Mouse (Mus musculus) mature B cell (primary cell): Measurements from ENCODE around the gene Raly.
"Not testable (repeated sequence)": the region's sequence is repeated elsewhere in the genome, so short reads cannot be mapped to it uniquely, and the experiment has no call there.

Experiments
- in situ Hi-C: fragments of 300-500 bp; cut with MboI; formaldehyde crosslinking; loops from 2 replicates; pipeline ENCODE4 v1.14.3; 2019

The Raly gene

DNA sequence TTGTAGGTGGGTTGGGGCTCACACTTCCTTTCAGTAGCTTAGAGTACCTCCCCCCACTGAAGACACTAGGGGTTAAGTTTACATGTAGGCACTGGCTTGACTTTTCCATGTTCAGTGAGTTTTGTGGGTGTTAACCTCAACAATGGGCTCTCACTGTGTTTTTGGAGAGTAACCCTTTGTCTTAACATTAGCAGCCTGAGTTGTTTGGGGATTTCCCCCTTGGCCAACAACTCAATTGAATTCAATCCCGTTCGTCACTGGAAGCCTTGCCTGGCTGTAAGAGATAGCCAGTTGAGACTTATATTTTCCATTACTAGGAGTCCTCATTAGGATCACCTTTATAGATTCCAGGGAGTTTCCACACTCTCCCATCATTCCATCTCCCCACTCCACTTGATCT is 45.6 kb downstream of the Raly start:
- in situ Hi-C loops: no loop called here

DNA sequence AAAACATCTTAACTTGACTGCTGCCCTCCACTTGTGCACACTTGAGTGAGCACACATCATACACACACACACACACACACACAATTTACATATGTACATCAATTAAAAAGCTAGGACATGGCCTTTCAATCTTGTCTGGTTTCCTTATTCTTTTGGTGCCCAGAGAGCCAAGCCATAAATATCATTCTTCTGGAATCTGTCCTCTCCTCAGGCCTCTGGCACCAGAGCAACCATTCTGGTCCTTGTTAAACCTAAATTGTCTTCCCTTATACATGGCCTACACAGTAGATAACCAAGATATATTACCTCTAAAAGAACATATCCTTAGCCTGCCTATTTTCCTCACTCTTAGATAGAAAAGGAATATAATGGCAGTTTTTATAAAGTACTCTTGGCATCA is 57.2 kb downstream of the Raly start:
- in situ Hi-C loops: no loop called here

DNA sequence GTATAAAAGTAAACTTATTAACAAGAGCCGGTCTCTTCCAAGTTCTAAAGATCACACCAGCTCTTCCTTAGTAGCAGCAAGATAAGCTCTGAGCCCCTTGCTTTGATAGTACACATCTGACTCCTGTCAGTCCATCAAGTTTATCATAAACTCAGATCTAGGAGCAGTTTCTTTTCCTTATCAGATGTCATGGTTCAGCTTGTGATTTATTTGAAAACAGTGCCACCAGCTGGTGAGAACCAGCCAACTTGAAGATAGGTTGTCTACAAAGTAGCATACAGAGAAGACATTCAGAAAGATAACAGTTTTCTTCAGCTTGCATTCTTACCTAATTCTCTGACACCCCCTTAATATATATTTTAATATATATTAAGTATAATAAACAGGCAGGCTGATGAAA is 64.5 kb downstream of the Raly start:
- in situ Hi-C loops: loop anchor here (10.0 kb wide), 1 partner anchor 151 kb away; no protein-coding TSS in a partner anchor

DNA sequence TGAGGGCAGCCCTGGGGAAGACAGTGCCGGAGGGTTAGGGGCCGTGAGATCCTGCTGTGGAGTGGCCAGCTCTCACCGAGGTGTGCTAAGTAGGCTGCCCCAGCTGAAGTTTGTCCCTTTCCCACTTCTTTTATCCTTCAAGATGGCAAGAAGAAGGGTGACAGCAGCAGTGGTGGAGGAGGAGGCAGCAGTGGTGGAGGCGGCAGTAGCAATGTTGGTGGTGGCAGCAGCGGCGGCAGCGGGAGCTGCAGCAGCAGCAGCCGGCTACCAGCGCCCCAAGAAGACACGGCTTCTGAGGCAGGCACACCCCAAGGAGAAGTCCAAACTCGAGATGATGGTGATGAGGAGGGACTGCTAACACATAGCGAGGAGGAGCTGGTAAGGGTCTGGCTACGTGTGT is 72.8 kb downstream of the Raly start:
- in situ Hi-C loops: no loop called here

DNA sequence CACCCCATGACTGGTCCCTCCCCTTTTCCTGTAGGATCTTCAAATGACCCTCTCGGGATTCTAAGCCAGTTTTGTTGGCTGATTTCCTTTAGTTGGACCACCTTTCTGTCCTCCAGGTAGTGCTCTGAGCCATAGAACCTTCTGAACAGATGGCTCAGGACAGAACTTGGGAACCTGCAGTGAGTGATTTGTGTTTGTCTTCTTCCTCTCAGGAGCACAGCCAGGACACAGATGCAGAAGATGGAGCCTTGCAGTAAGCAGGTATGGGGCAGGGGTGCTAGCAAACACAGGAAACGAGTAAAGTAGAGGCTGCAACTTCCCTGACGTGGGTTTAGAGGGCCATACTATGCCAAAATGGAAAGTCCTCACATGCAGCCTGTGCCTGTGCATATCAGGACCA is 74.8 kb downstream of the Raly start:
- in situ Hi-C loops: no loop called here

DNA sequence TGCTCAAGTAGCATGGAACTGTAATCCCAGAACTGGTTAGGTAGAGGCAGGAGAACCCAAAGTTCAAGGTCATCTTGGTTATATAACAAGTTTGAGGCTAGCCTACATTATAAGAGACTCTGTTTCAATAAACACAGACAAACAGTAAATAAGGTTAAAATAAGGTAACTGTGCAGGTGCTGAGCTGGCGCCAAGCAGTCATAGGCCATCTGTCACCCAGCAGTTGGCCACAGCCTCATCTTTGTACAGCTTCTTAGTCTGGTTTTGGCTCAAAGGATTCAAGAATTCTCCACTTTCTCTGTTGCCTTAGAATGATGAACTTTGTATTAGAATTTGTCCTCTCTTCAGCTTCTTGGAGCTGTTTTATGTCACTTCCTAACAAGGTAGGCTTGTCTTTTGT is 77.2 kb downstream of the Raly start:
- in situ Hi-C loops: no loop called here

DNA sequence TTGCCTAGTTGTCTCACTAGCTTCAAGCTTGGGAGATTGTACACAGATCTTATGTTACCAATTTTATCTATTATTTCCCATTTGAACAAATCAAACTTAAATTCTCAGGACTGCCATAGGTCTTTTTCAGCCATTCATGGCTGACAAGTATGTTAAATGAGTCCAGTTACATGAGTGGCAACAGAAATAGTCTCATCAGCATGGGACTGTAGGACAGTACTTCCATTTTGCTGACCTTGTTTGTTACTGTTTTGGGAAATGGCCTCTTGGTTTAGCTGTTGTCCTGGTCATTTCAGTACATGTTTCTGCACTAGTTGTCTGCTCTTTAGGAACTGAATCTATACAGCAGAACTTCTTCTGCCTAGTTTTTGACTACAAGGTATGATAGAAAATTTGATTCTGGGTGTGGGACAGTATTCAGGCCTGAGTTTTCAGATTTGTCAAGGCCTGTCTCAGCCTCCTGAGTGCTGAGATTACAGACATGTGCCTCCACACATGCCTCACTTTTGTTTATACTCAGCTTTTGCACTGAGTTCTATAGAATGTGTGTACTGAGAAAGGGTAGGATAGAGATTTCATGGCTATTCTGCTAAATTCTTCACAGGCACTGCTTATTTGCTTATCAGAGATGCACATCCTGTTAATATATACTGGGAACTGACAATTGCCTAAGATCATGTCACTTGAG is 79.2 kb downstream of the Raly start:
- in situ Hi-C loops: no loop called here

DNA sequence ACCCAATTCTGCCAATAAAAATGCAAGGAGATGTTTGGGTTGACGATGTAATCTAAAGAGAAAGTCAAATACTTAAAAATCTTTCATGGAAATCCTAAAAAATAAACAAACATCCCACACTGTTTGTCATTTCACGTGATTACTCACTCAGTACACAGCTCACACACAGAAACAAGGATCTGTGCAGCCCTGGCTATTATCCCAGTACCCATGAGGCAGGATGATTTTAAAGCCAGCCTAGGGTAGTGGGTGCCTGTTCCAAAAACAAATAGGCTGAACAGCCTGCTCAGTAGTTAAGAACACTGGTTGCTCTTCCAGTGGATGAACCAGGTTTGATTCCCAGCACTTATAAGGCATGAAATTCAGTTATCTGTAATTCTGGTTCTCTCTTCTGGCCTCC is 85.7 kb downstream of the Raly start:
- in situ Hi-C loops: no loop called here

DNA sequence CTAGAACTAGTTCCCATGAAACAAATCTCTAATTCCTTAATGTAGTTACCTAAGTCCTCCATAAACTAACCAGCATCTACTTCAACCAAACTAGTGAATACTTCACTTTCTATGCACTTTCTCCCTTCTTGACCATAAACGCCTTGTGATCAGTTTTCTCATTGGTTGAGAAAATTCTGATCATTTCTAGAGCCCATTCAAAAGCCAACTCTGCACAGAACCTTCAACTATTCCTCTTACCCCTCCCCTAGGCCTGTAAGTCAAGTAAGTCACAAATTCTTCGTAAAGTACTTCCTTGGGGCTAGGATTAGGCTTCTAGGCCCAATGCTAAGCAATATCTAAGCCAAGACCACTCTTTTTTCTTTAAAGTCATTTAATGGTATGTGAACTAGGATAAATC is 100.7 kb downstream of the Raly start:
- in situ Hi-C loops: no loop called here

DNA sequence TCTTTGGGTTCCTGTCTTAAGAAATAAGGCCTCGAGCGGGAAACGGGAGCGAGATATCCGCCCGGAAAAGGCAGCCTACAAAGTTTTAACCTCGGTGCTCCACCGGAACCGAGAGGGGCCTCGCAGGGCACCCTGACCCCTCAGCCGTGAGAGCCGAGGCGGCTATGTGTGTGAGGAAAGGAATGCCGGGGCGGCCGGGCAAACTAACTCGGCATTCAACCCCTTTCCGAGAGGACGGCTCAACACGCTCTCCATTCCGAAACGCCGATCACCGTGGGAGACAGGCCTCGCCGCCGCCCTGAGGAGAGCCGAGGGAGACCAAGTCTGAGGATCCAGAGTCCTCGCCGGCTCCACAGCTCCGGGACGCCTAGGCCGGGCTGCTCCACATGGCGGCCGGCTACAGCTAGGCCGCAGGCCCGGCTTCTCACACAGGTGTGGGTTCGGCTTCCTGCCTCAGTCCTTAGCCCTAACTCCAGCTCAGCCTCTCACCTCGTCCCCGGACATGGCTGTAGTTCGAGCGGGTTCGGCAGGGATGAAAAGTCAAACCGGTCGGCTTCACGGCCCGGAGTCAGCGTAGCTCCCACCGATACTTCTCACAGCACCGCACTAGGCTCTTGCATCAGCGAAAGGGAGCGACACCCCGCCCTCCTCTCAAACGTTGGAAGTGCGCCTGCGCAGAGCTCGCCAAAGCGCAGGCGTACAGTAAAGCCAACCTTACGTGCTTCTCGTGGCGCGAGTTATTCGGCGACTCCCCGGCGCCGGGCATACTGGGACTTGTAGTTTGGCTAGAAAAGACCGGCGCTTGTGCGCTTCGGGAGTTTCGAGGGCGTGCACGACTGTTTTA is 101.5 kb downstream of the Raly start, which contains the start of gene Eif2s2:
Eif2s2 (minus strand) TSS at position 735 of the 844 bp plus-strand sequence.
- in situ Hi-C loops: no loop called here

DNA sequence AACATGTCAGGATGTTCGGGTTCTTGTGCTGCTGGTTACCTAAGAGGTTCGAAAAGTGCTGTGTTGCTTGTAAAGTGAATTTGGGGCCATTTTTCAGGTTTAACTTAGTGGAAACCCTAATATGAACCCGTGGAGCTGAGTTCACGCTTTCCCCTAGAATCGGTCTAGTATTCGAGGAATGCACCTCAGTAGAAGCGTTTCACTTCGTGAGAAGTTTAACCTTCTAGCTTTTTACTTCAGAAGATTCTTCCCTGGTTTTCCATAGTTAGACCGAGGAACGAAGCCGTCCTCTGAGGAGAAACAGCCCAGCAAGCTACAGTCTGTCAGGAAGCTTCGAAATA is 102.1 kb downstream of the Raly start:
- in situ Hi-C loops: no loop called here

DNA sequence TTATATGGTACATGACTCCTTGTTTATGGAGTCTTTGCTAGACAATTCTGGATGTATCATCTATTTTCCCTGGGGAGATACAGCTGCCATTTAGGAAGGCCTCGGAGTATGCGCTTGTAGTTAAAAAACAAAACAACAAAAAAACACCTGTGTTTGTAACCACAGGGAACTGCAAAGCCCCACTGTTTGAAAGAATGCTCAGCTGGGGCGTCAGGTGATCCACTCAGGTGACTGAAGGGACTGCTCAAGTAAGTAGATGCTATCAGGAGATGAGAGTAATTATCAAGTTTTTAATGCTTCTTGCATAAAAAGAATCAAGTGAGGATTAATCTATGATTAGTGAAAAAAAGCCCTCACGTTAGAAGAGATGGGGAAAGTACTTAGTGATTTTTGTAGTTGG is 102.7 kb downstream of the Raly start:
- in situ Hi-C loops: no loop called here

DNA sequence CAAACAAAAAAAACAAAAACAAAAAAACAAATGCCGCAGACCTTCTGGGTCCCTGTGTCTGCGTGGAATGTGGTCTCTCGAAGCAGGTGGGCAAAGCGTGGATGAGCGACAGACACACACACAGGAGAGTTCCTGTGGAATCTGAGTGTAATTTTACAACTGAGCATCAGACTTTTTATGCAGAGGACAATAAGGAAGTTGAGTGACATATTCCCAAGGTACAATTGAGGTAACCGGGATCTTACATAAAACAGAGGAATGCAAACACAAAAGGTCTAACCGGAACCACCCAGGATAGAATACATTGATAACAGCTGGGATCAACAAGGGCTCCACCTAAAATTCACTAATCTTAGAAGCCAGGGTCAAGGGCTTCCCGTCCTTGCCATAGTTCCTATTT is 108.1 kb downstream of the Raly start:
- in situ Hi-C loops: not testable (repeated sequence)

DNA sequence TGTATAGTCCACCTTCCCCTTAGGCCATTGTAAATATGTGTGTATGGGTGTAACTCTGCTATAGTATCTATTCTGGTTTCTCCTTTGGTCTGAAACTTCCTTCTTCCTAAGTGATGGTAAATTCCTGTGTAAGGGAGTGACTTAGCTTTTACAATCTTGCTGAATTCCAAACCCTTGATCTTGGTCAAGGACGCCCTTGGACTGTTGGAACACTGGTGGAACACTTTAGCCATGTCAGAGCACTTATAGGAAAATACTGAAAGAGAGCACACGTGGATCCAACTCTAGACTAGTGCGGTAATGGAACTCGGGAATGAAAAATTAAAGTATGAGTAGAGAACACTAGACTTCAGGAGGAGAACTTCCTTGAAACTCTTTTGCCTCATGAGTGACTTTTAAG is 108.5 kb downstream of the Raly start:
- in situ Hi-C loops: not testable (repeated sequence)

DNA sequence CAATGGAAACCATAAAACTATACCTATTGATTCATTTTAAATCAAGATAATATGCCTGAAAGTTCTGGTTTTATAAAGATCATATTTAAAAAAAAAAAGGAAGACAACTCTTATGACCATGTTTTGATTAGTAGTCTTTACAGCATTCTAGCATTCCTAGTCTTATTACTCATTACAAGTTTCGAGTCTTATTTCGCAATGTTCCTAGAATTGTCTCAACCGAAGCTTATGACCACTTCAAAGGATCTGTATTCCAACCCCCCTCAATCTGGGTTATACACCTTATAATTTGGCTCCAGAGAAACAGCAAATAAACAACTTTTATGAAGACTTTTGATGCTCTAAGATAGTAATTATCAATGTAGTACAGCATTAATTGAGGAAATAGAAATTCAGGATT is 111.2 kb downstream of the Raly start:
- in situ Hi-C loops: no loop called here

DNA sequence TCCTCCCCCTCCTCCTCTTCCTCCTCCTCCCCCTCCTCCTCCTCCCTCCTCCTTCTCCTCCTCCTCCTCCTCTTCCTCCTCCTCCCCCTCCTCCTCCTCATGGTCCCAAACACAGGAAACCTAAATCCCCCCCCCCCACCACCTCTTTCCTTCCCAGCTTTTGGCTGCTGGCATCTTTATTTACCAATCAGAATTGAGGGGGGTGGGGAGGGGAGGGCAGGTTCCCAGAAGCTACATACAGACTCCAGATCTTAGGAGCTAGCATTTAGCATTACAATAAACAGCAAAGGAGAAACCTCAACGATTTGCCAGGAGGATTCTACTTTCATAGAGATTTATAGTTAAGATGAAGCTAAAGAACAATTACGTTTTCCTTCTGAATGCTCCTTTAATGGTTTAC is 114.9 kb downstream of the Raly start:
- in situ Hi-C loops: no loop called here

DNA sequence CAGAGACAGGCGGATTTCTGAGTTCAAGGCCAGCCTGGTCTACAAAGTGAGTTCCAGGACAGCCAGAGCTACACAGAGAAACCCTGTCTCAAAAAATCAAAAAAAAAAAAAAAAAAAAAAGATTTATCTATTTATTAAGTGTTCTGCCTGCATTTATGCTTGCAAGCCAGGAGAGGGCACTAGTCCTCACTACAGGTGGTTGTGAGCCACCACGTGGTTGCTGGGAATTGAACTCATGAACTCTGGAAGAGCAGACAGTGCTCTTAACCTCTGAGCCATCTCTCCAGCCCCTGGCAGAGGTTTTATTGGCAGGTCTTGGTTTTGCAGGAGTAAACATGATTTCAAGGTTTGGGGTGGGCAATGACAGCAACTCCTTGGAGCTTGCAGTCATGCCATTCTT is 117.3 kb downstream of the Raly start:
- in situ Hi-C loops: not testable (repeated sequence)

DNA sequence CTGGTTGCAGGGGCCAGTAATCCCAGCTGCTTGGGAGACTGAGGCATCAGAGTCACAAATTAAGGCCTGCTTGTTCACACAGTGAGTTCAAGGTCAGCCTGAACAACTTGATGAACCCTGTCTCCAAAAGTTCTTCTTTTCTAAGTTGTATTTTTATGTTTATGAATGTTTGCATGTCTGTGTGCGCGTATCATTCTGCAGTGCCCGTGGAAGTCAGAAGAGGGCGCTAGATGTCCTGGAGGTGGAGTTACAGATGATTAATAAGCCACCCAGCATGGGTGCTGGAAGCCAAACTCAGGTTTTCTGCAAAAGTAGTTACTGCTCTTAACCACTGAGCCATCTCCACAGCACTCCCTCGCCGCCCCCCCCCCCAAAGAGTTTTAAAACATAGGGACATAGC is 118.9 kb downstream of the Raly start:
- in situ Hi-C loops: no loop called here

DNA sequence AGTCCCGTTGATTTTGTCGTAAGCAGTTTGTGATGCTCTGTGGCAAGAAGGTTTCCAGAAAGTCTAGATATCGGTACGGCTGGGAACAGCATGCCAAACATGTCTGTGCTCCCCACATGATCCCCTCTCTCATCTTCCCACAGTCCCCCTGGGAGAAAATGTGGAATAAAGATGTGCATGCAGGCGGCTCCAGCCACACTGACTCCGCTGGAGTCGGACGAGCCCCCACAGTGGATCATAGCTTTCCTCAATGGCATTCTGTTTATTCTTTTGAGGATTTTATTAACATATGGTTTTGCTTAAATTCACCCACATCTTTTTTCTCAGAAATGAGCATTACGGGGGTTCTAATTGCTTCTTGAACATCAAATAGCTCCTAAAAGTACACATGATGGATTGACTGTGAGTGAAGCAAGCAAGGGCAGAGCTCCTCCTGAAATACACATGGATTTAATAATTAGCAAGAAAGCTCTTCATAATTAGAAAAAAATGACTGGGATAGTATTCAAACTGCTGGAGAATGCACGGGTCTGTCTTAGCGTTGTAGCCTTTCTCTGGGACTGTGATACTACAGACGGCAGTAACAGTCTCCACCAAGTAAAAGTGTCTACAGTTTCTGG is 125.1 kb downstream of the Raly start:
- in situ Hi-C loops: no loop called here

DNA sequence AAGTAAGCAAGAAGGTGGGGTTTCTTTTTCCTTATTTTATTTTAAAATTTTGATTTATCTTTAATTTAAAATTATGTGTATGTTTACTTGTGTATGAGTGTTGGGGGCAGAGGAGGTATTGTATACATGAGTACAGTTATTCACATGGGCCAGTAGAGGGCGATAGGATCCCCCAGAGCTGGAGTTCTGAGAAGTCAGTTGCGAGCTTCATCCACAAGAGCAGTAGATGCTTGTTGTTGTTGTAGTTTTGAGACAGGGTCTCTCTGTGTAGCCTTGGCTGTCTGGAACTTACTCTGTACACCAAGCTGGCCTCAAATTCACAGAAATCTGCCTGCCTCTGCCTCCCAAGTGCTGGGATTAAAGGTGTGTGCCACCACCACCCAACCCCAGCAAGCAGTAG is 125.7 kb downstream of the Raly start:
- in situ Hi-C loops: no loop called here
